Mouse (Mus musculus) intestine, embryonic 16.5 days (tissue): ENCODE measurements around the gene Mr1. TPM values are rescaled to one million over a fixed set of nuclear protein-coding genes. Genes with fewer than 3 reads are reported as not detected.

Experiments used
- ATAC-seq: fragments of 200-750 bp; cut with Nextera tagmentation; 2 replicates; pipeline ENCODE4 v1.8.0; 2017; ENCODE audit warnings: moderate TSS enrichment, moderate library complexity
- H3K27ac ChIP-seq: fragments of 300-500 bp; sonication (generic); 2 replicates; pipeline ENCODE4 v1.5.1; 2014; ENCODE audit warnings: mild to moderate bottlenecking, low read length
- H3K27me3 ChIP-seq: fragments of 300-500 bp; sonication (generic); replicated peaks from 2 replicates; pipeline ENCODE4 v1.6.1; 2014; ENCODE audit warnings: low read length, control low read depth, mixed read lengths; ENCODE audit not compliant: control insufficient read depth, insufficient read depth
- H3K36me3 ChIP-seq: fragments of 300-500 bp; sonication (generic); 2 replicates; pipeline ENCODE4 v1.6.1; 2014; ENCODE audit warnings: low read length, control low read depth; ENCODE audit not compliant: control insufficient read depth, insufficient read depth
- H3K4me1 ChIP-seq: fragments of 300-500 bp; sonication (generic); 2 replicates; pipeline ENCODE4 v1.6.1; 2014; ENCODE audit warnings: low read length, control low read depth, mixed read lengths; ENCODE audit not compliant: control insufficient read depth, insufficient read depth
- H3K4me2 ChIP-seq: fragments of 300-500 bp; sonication (generic); 2 replicates; pipeline ENCODE4 v1.6.1; 2014; ENCODE audit warnings: low read depth, low read length, control low read depth
- H3K4me3 ChIP-seq: fragments of 300-500 bp; sonication (generic); 2 replicates; pipeline ENCODE4 v1.5.1; 2014; ENCODE audit warnings: mild to moderate bottlenecking, low read length
- H3K9ac ChIP-seq: fragments of 300-500 bp; sonication (generic); 2 replicates; pipeline ENCODE4 v1.6.1; 2014; ENCODE audit warnings: low read depth, low read length
- H3K9me3 ChIP-seq: fragments of 300-500 bp; sonication (generic); 2 replicates; pipeline ENCODE4 v1.6.1; 2016; ENCODE audit warnings: low read length, control low read depth; ENCODE audit not compliant: control insufficient read depth
- WGBS: fragments of 180-500 bp; shearing (Covaris S2); extraction: QIAGEN DNeasy Blood & Tissue Kit; methylation state at CpG from one replicate; pipeline ENCODE4 v1.1.7; 2014; 5-methylcytosine and 5-hydroxymethylcytosine counted together
- polyA plus RNA-seq: library from polyadenylated mRNA; unstranded; fragments of >200 nt; fragmentation: Nextera tagmentation; extraction: Ambion mirVana; gene quantifications from 2 replicates; pipeline ENCODE4 v1.2.1, GENCODE M21; 2015

Gene Mr1
- polyA plus RNA-seq, 1 experiment from 2014 or later = 5.2 TPM

DNA sequence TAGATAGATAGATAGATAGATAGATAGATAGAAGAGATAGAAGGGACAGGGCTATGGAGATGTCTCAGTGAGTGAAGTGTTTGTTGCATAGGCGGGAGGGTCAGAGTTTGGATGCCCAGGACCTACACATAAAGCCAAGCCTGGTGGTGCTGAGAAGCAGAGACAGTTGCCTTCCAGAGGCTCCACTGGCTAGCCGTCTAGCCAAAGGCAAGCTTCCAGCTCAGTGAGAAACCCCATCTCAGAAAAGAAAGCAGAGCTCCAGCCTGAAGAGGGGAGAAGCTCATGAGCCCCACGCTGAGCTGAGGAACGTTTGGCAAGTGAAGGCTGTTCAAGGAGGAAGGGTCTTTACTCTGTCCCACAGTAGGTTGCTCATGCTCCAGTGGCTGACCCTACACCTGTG, 44.0 kb downstream of the Mr1 start:
- no peaks in the 10 kb centered on the region for H3K36me3 ChIP-seq
- no peak overlapping the region for H3K27ac ChIP-seq
- H3K4me2 ChIP-seq = no peak overlapping the region
- ATAC-seq = no peak
- no peak overlapping the region for H3K4me3 ChIP-seq
- no peaks in the 10 kb centered on the region for H3K9me3 ChIP-seq
- WGBS = 78% methylated on average over 4 of the region's 4 CpGs
- H3K4me1 ChIP-seq = peaks cover 4% of the 10 kb centered on the region
- no peak overlapping the region for H3K9ac ChIP-seq
- H3K27me3 ChIP-seq = no peaks in the 10 kb centered on the region

DNA sequence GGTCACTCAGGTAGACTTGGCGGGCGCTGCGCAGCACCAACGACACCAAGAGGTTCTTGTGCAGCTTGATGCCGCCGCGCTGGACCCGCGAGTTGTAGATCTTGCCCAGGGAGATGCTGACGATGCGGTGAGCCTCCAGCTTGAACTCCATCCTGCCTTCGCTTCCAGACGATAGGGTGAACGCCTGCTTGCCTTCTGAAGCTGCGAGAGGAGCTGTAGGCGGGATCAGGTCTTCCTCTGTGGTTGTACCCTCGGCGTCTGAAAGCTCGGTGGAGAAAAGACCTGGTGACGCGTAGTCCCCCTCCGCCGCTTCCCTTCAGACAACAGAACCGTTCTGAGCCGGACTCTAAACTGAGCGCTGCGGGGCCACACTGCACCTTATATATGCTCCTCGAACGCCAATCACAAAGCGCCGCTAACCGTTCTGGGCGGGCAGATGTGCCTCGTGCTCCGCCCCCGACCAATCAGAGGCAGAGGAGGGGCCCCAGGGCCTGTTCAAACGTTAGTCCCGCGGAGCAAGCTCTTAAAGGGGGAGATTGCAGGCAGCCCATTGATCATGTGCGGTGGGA, 47.2 kb downstream of the Mr1 start, which contains the start of gene Ier5:
Ier5 (minus strand) TSS at position 357 of the 569 bp plus-strand sequence.
- no peaks in the 10 kb centered on the region for H3K27me3 ChIP-seq
- H3K4me3 ChIP-seq = peak within 1 kb of the TSS; percentile 96
- H3K36me3 ChIP-seq = no peaks in the 10 kb centered on the region
- H3K9me3 ChIP-seq = no peaks in the 10 kb centered on the region
- WGBS = under 1% methylated on average over 40 of the region's 40 CpGs
- H3K9ac ChIP-seq = peak within 1 kb of the TSS; percentile 99
- peak within 1 kb of the TSS; percentile 93 for H3K27ac ChIP-seq
- peaks cover 11% of the 10 kb centered on the region for H3K4me1 ChIP-seq
- ATAC-seq = peak; percentile 96
- H3K4me2 ChIP-seq = peak within 1 kb of the TSS; percentile 67

GRCm38 (mm10) chr1:155098486-155099279, 47.9 kb downstream of the Mr1 start:
- H3K9me3 ChIP-seq = no peaks in the 10 kb centered on the region
- no peaks in the 10 kb centered on the region for H3K36me3 ChIP-seq
- no peaks in the 10 kb centered on the region for H3K27me3 ChIP-seq
- H3K4me3 ChIP-seq = peak overlapping the region; percentile 96
- ATAC-seq = peak; percentile 69
- H3K9ac ChIP-seq = peak overlapping the region; percentile 99
- peak overlapping the region; percentile 67 for H3K4me2 ChIP-seq
- peaks cover 15% of the 10 kb centered on the region for H3K4me1 ChIP-seq
- under 1% methylated on average over 83 of the region's 93 CpGs for WGBS
- peak overlapping the region; percentile 93 for H3K27ac ChIP-seq

DNA sequence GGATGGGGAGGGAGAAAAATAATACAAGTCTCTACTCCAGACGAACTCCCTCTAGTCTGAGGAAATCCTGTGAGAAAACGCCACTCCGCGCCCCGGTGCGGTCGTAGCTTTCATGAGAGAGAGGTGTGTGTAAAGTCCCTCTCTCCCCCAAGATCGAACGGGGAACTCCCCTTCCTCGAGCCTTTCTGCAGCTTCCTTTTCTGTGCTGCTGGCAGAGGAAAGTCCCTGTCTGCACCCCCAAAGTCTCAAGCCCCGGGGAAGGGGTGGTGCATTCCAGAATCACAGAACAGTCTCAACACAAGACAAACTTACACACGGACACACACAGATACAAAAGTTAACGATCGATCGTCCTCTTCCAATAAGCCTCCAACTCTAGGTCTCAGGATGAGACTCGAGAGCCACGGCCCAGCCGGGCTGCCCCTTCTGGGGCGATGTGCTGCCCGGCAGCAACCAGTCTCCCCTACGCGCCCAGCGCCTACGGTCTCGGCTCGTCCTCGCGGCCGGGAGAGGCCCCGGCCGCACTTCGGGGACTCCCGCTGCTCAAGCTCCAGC, 48.6 kb downstream of the Mr1 start:
- peak overlapping the region; percentile 67 for H3K4me2 ChIP-seq
- H3K9ac ChIP-seq = peak overlapping the region; percentile 99
- H3K36me3 ChIP-seq = no peaks in the 10 kb centered on the region
- peak overlapping the region; percentile 96 for H3K4me3 ChIP-seq
- H3K9me3 ChIP-seq = no peaks in the 10 kb centered on the region
- WGBS = under 1% methylated on average over 33 of the region's 33 CpGs
- peaks cover 22% of the 10 kb centered on the region for H3K4me1 ChIP-seq
- peak; percentile 14 for ATAC-seq
- H3K27ac ChIP-seq = peak overlapping the region; percentile 93
- no peaks in the 10 kb centered on the region for H3K27me3 ChIP-seq

DNA sequence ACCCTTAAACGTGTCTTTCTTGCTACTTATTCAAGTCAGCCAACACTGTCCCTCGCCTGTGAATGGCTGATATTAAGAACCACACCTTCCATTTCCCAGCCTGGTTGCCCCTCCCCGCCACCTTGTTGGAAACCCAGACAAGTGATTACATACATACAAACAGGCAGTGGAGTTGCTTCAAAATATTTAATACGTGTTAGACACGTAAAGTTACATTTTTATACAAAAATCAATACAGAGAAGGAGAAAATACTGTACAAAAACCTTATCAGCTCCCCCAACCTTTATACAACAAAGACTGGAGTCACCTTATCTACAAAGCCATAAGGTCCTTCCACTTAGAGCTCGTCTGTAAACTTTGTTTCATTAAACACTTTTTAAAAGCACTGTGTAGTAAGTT, 49.3 kb downstream of the Mr1 start:
- H3K9ac ChIP-seq = peak overlapping the region; percentile 99
- 21% methylated on average over 6 of the region's 6 CpGs for WGBS
- ATAC-seq = no peak
- H3K27ac ChIP-seq = peak overlapping the region; percentile 93; the same call in 1 of the 2 replicates
- peak overlapping the region; percentile 96 for H3K4me3 ChIP-seq
- no peaks in the 10 kb centered on the region for H3K9me3 ChIP-seq
- H3K36me3 ChIP-seq = no peaks in the 10 kb centered on the region
- H3K4me2 ChIP-seq = peak overlapping the region; percentile 67
- peaks cover 27% of the 10 kb centered on the region for H3K4me1 ChIP-seq
- no peaks in the 10 kb centered on the region for H3K27me3 ChIP-seq

DNA sequence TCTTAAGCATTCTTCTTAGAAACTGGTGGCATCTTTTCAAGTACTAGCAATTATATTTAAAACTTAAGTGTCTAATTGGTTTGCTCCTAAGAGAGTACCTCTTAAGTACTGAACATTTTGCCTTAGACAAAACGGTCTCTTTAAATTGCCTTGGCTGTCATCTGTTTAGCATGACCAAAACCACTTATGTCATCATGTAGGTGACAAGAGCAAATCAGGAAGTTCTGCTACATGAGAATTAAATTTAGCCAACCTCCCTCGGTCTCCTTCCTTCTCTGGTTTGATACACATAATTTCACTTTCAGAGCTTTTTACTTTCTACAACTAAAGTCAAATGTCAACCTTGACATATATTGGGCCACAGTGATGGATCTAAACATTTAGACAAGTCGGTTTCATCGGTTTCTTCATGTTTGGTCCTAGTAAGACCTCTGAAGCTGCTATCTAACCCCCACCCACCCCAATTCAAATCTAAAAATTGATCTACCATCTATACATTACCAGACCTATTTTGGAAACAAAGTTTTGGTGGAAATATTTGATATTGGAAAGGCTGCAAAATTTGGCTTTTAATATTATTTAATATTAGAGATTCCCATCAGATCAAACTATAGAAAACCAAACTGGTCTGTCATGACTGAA, 49.9 kb downstream of the Mr1 start:
- Histone ChIP-seq H3K4me1 (peaks cover 33% of the 10 kb centered on the region), H3K9me3 (no peaks in the 10 kb centered on the region), H3K36me3 (no peaks in the 10 kb centered on the region), H3K27ac (no peak overlapping the region), H3K9ac (no peak overlapping the region), H3K4me2 (peak overlapping the region; percentile 67), H3K27me3 (no peaks in the 10 kb centered on the region), H3K4me3 (no peak overlapping the region)
- no peak for ATAC-seq
- WGBS = 76% methylated on average over 4 of the region's 4 CpGs

DNA sequence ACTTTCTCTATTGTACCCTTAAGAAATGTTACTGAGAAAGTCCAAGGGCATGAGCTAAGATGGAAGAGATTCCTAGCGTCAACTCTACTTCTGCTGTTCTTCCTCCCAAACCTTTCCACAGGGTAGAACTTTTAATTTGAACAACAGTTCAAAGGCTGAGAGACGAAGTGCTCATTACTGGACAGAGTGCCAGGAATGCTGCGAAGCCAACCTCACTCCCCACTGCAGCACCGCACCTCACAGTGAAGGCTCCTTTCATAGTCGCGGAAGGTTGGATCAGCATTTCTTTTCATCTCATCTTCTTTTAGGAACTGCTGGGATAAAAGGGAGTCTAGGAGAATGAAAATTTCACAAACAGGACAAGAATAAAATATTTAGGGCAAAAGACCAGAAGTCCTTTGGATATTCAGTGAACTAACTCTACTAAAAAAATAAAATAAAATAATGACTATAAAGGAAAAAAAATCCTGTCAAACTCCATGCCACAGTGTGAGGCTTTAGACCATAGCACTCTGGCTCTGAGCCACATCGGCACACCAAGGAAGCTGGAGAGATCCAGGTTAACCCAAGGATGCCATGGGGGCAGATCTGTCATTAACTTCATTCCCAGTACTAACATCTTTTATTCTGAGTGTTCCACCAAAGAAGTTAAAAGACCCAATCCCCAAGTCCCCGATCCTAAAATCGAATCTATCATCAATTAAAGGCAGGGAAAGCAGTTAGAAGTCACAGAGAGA, 52.5 kb downstream of the Mr1 start:
- no peak overlapping the region for H3K4me3 ChIP-seq
- H3K9ac ChIP-seq = 0 out of 2 replicates have a peak overlapping the region, but pooled peaks have one; percentile 1
- no peaks in the 10 kb centered on the region for H3K27me3 ChIP-seq
- peaks cover 43% of the 10 kb centered on the region for H3K4me1 ChIP-seq
- no peaks in the 10 kb centered on the region for H3K36me3 ChIP-seq
- 64% methylated on average over 9 of the region's 9 CpGs for whole genome bisulfite sequencing
- H3K27ac ChIP-seq = peak overlapping the region; percentile 79
- H3K4me2 ChIP-seq = no peak overlapping the region
- no peaks in the 10 kb centered on the region for H3K9me3 ChIP-seq
- no peak for ATAC-seq

GRCm38 (mm10) chr1:155093145-155093791, 53.3 kb downstream of the Mr1 start:
- Histone ChIP-seq H3K9ac (0 out of 2 replicates have a peak overlapping the region, but pooled peaks have one; percentile 1), H3K4me2 (no peak overlapping the region), H3K4me3 (no peak overlapping the region), H3K27ac (peak overlapping the region; percentile 79), H3K36me3 (no peaks in the 10 kb centered on the region), H3K4me1 (peaks cover 48% of the 10 kb centered on the region), H3K27me3 (no peaks in the 10 kb centered on the region), H3K9me3 (no peaks in the 10 kb centered on the region)
- WGBS = 29% methylated on average over 4 of the region's 4 CpGs
- ATAC-seq = peak; percentile 62
